Mouse (Mus musculus) embryonic facial prominence, embryonic 14.5 days (tissue): ENCODE measurements at regions not wholly inside any gene's neighbourhood (a gene's known extent, or its start where the extent isn't known, plus 50 kb on each side); places are given as distances from the start of the nearest gene placed in this dataset.

Experiments used
- ATAC-seq: fragments of 200-750 bp; cut with Nextera tagmentation; 2 replicates; pipeline ENCODE4 v1.8.0; 2017; ENCODE audit warnings: low read depth, moderate number of reproducible peaks, moderate TSS enrichment
- DNase-seq: peaks from one replicate; pipeline ENCODE4 v3.0.0-alpha.2; 2015; ENCODE audit warnings: low spot score
- H3K27ac ChIP-seq: fragments of 300-500 bp; sonication (generic); replicated peaks from 2 replicates; pipeline ENCODE4 v1.5.1; 2014; ENCODE audit warnings: low read depth, mild to moderate bottlenecking, low read length, moderate library complexity
- H3K27me3 ChIP-seq: fragments of 300-500 bp; sonication (generic); replicated peaks from 2 replicates; pipeline ENCODE4 v1.6.1; 2014; ENCODE audit warnings: low read length; ENCODE audit not compliant: control insufficient read depth, insufficient read depth
- H3K36me3 ChIP-seq: fragments of 300-500 bp; sonication (generic); 2 replicates; pipeline ENCODE4 v1.6.1; 2014; ENCODE audit warnings: low read length, mixed read lengths; ENCODE audit not compliant: control insufficient read depth, insufficient read depth
- H3K4me1 ChIP-seq: fragments of 300-500 bp; sonication (generic); 2 replicates; pipeline ENCODE4 v1.6.1; 2014; ENCODE audit warnings: antibody characterized with exemption, low read length; ENCODE audit not compliant: control insufficient read depth, insufficient read depth
- H3K4me2 ChIP-seq: fragments of 300-500 bp; sonication (generic); 2 replicates; pipeline ENCODE4 v1.6.1; 2014; ENCODE audit warnings: low read depth, mild to moderate bottlenecking, low read length, moderate library complexity, mixed read lengths
- H3K4me3 ChIP-seq: fragments of 300-500 bp; sonication (generic); 2 replicates; pipeline ENCODE4 v1.5.1; 2014; ENCODE audit warnings: low read depth, mild to moderate bottlenecking, low read length
- H3K9ac ChIP-seq: fragments of 300-500 bp; sonication (generic); 2 replicates; pipeline ENCODE4 v1.6.1; 2014; ENCODE audit warnings: low read depth, mild to moderate bottlenecking, low read length, moderate library complexity, mixed read lengths
- H3K9me3 ChIP-seq: fragments of 300-500 bp; sonication (generic); 2 replicates; pipeline ENCODE4 v1.6.1; 2016; ENCODE audit warnings: low read length; ENCODE audit not compliant: control insufficient read depth
- WGBS: fragments of 180-500 bp; shearing (Covaris S2); extraction: QIAGEN DNeasy Blood & Tissue Kit; methylation state at CpG from one replicate; pipeline ENCODE4 v1.1.7; 2014; 5-methylcytosine and 5-hydroxymethylcytosine counted together

- H3K27ac ChIP-seq, result no peak overlapping the region
- H3K27me3 ChIP-seq, result no peaks in the 10 kb centered on the region
- H3K4me1 ChIP-seq, result no peaks in the 10 kb centered on the region
- no peaks in the 10 kb centered on the region for H3K36me3 ChIP-seq
- DNase-seq (peak; percentile 61), ATAC-seq (peak; percentile 85)
- 73% methylated on average over 25 of the region's 25 CpGs for WGBS
- H3K4me2 ChIP-seq, result no peak overlapping the region
- H3K4me3 ChIP-seq, result no peak overlapping the region
- no peaks in the 10 kb centered on the region for H3K9me3 ChIP-seq
- no peak overlapping the region for H3K9ac ChIP-seq
Observed at GRCm38 (mm10) chr17:79230653-79231489, 124.0 kb downstream of the Cdc42ep3 start.

GRCm38 (mm10) chr17:79206563-79206962, 148.3 kb downstream of the Cdc42ep3 start:
- no peak overlapping the region for H3K9ac ChIP-seq
- WGBS, result 88% methylated on average over 1 of the region's 1 CpGs
- peaks cover 11% of the 10 kb centered on the region; the same call in 1 of the 2 replicates for H3K9me3 ChIP-seq
- ATAC-seq, result no peak
- H3K4me3 ChIP-seq, result no peak overlapping the region
- H3K4me1 ChIP-seq, result no peaks in the 10 kb centered on the region
- no peaks in the 10 kb centered on the region for H3K27me3 ChIP-seq
- no peak overlapping the region for H3K4me2 ChIP-seq
- DNase-seq, result no peak
- H3K27ac ChIP-seq, result no peak overlapping the region
- H3K36me3 ChIP-seq, result no peaks in the 10 kb centered on the region

GRCm38 (mm10) chr17:79206111-79206510, 148.8 kb downstream of the Cdc42ep3 start:
- no peaks in the 10 kb centered on the region for H3K27me3 ChIP-seq
- no peak overlapping the region for H3K9ac ChIP-seq
- ATAC-seq (no peak), DNase-seq (no peak)
- 70% methylated on average over 4 of the region's 4 CpGs for WGBS
- H3K9me3 ChIP-seq, result peaks cover 11% of the 10 kb centered on the region; the same call in 1 of the 2 replicates
- H3K4me1 ChIP-seq, result no peaks in the 10 kb centered on the region
- no peak overlapping the region for H3K27ac ChIP-seq
- no peak overlapping the region for H3K4me2 ChIP-seq
- no peak overlapping the region for H3K4me3 ChIP-seq
- no peaks in the 10 kb centered on the region for H3K36me3 ChIP-seq

GRCm38 (mm10) chr17:79199814-79200491, 148.2 kb downstream of the Qpct start:
- Histone ChIP-seq H3K27me3 (no peaks in the 10 kb centered on the region), H3K9me3 (peaks cover 11% of the 10 kb centered on the region; the same call in 1 of the 2 replicates), H3K9ac (0 out of 2 replicates have a peak overlapping the region, but pooled peaks have one; percentile 31), H3K36me3 (no peaks in the 10 kb centered on the region), H3K4me1 (peaks cover 10% of the 10 kb centered on the region), H3K4me2 (peak overlapping the region; percentile 39), H3K27ac (peak overlapping the region; percentile 77), H3K4me3 (no peak overlapping the region)
- ATAC-seq, result 0 out of 2 replicates have a peak, but pooled peaks have one; percentile 33
- peak; percentile 79 for DNase-seq
- WGBS, result 38% methylated on average over 9 of the region's 9 CpGs

- H3K9me3 ChIP-seq, result no peaks in the 10 kb centered on the region
- no peak overlapping the region for H3K9ac ChIP-seq
- peak; percentile 29 for DNase-seq
- ATAC-seq, result no peak
- H3K4me1 ChIP-seq, result no peaks in the 10 kb centered on the region; the same call in 1 of the 2 replicates
- no peak overlapping the region for H3K4me2 ChIP-seq
- no peak overlapping the region for H3K4me3 ChIP-seq
- H3K27me3 ChIP-seq, result no peaks in the 10 kb centered on the region
- no peaks in the 10 kb centered on the region for H3K36me3 ChIP-seq
- 64% methylated on average over 5 of the region's 5 CpGs for WGBS
- no peak overlapping the region for H3K27ac ChIP-seq
Observed at GRCm38 (mm10) chr17:79191871-79192373, 140.2 kb downstream of the Qpct start.

- DNase-seq (peak; percentile 61), ATAC-seq (no peak)
- Histone ChIP-seq H3K4me1 (no peaks in the 10 kb centered on the region; the same call in 1 of the 2 replicates), H3K27me3 (no peaks in the 10 kb centered on the region), H3K9ac (no peak overlapping the region), H3K36me3 (no peaks in the 10 kb centered on the region), H3K4me2 (no peak overlapping the region), H3K27ac (peak overlapping the region; percentile 53), H3K9me3 (no peaks in the 10 kb centered on the region), H3K4me3 (no peak overlapping the region)
- 55% methylated on average over 7 of the region's 7 CpGs for WGBS
Observed at GRCm38 (mm10) chr17:79188282-79188681, 136.6 kb downstream of the Qpct start.

- peak; percentile 41; the same call in 1 of the 2 replicates for ATAC-seq
Observed at GRCm38 (mm10) chr17:79180277-79181130, 128.8 kb downstream of the Qpct start.

GRCm38 (mm10) chr17:79177259-79177658, 125.6 kb downstream of the Qpct start:
- H3K4me3 ChIP-seq, result no peak overlapping the region
- ATAC-seq (no peak), DNase-seq (no peak)
- WGBS, result 77% methylated on average over 3 of the region's 3 CpGs
- H3K36me3 ChIP-seq, result no peaks in the 10 kb centered on the region
- no peak overlapping the region for H3K27ac ChIP-seq
- no peak overlapping the region for H3K4me2 ChIP-seq
- H3K4me1 ChIP-seq, result peaks cover 3% of the 10 kb centered on the region; the same call in 1 of the 2 replicates
- H3K9me3 ChIP-seq, result no peaks in the 10 kb centered on the region
- no peak overlapping the region for H3K9ac ChIP-seq
- no peaks in the 10 kb centered on the region for H3K27me3 ChIP-seq

More at GRCm38 (mm10) chr17:79180277-79181130, 128.8 kb downstream of the Qpct start:
- peak; percentile 84 for DNase-seq
- Histone ChIP-seq H3K27ac (no peak overlapping the region), H3K9ac (no peak overlapping the region), H3K4me3 (no peak overlapping the region), H3K4me2 (no peak overlapping the region), H3K27me3 (no peaks in the 10 kb centered on the region), H3K4me1 (peaks cover 3% of the 10 kb centered on the region; the same call in 1 of the 2 replicates), H3K9me3 (no peaks in the 10 kb centered on the region), H3K36me3 (no peaks in the 10 kb centered on the region)
- WGBS, result 66% methylated on average over 3 of the region's 3 CpGs
